Mouse (Mus musculus): ENCODE measurements around the gene Fbxo3. TPM values are rescaled to one million over a fixed set of nuclear protein-coding genes. Genes with fewer than 3 reads are reported as not detected.
"Not testable (repeated sequence)": the region's sequence is repeated elsewhere in the genome, so short reads cannot be mapped to it uniquely, and the experiment has no call there.

Fbxo3 gene
- total RNA-seq, 2 experiments from 2014 or later: 111 to 115 TPM

- peak; percentile 86 for ATAC-seq (replicated peaks; ENCODE audit: low FRiP score, poor library complexity, severe bottlenecking)
Observed at GRCm38 (mm10) chr2:104034832-104035472, 7.4 kb downstream of the Fbxo3 start.

- no peak for ATAC-seq (replicated peaks; ENCODE audit: low FRiP score, poor library complexity, severe bottlenecking)
Observed at GRCm38 (mm10) chr2:104035595-104035994, 8.1 kb downstream of the Fbxo3 start.

- no peak for ATAC-seq (replicated peaks; ENCODE audit: low FRiP score, poor library complexity, severe bottlenecking)
Observed at GRCm38 (mm10) chr2:104036316-104036715, 8.8 kb downstream of the Fbxo3 start.

GRCm38 (mm10) chr2:104038236-104038635 lies 10.7 kb downstream of the Fbxo3 start:
- ATAC-seq (replicated peaks; ENCODE audit: low FRiP score, poor library complexity, severe bottlenecking): no peak

- ATAC-seq (replicated peaks; ENCODE audit: low FRiP score, poor library complexity, severe bottlenecking): no peak
Observed at GRCm38 (mm10) chr2:104041632-104042031, 14.1 kb downstream of the Fbxo3 start.

GRCm38 (mm10) chr2:104042766-104043165 lies 15.2 kb downstream of the Fbxo3 start:
- no peak for ATAC-seq (replicated peaks; ENCODE audit: low FRiP score, poor library complexity, severe bottlenecking)

- ATAC-seq (replicated peaks; ENCODE audit: low FRiP score, poor library complexity, severe bottlenecking): no peak
Observed at GRCm38 (mm10) chr2:104043624-104044478, 16.3 kb downstream of the Fbxo3 start.

GRCm38 (mm10) chr2:104044479-104045080 lies 17.1 kb downstream of the Fbxo3 start:
- no peak for ATAC-seq (replicated peaks; ENCODE audit: low FRiP score, poor library complexity, severe bottlenecking)

GRCm38 (mm10) chr2:104058381-104058780 lies 30.9 kb downstream of the Fbxo3 start:
- no peak for ATAC-seq (replicated peaks; ENCODE audit: low FRiP score, poor library complexity, severe bottlenecking)

- ATAC-seq (replicated peaks; ENCODE audit: low FRiP score, poor library complexity, severe bottlenecking): peak; percentile 54; the same call in 1 of the 2 replicates
Observed at GRCm38 (mm10) chr2:104058954-104059353, 31.4 kb downstream of the Fbxo3 start.

- ATAC-seq (replicated peaks; ENCODE audit: low FRiP score, poor library complexity, severe bottlenecking): no peak
Observed at GRCm38 (mm10) chr2:104059786-104060185, 32.3 kb downstream of the Fbxo3 start.

GRCm38 (mm10) chr2:104060996-104061395 lies 33.5 kb downstream of the Fbxo3 start:
- ATAC-seq (replicated peaks; ENCODE audit: low FRiP score, poor library complexity, severe bottlenecking): no peak

GRCm38 (mm10) chr2:104062665-104063064 lies 35.1 kb downstream of the Fbxo3 start:
- no peak for ATAC-seq (replicated peaks; ENCODE audit: low FRiP score, poor library complexity, severe bottlenecking)

- no peak for ATAC-seq (replicated peaks; ENCODE audit: low FRiP score, poor library complexity, severe bottlenecking)
Observed at GRCm38 (mm10) chr2:104064152-104064551, 36.6 kb downstream of the Fbxo3 start.

GRCm38 (mm10) chr2:104065526-104065925 lies 38.0 kb downstream of the Fbxo3 start, which contains the start of gene Gm10912:
Gene Gm10912, plus strand, starts transcription at chr2:104065826.
- ATAC-seq (replicated peaks; ENCODE audit: low FRiP score, poor library complexity, severe bottlenecking): not testable (repeated sequence)

- not testable (repeated sequence) for ATAC-seq (replicated peaks; ENCODE audit: low FRiP score, poor library complexity, severe bottlenecking)
Observed at GRCm38 (mm10) chr2:104068450-104068849, 40.9 kb downstream of the Fbxo3 start, which contains the start of gene Gm10799. Gene Gm10799, minus strand, starts transcription at chr2:104068550.

- ATAC-seq (replicated peaks; ENCODE audit: low FRiP score, poor library complexity, severe bottlenecking): peak; percentile 98
Observed at GRCm38 (mm10) chr2:104069704-104070185, 42.2 kb downstream of the Fbxo3 start, which contains the start of gene Cd59b. Gene Cd59b, plus strand, starts transcription at chr2:104069849.

GRCm38 (mm10) chr2:104078285-104078684 lies 50.8 kb downstream of the Fbxo3 start:
- peak; percentile 91 for ATAC-seq (replicated peaks; ENCODE audit: low FRiP score, poor library complexity, severe bottlenecking)

- not testable (repeated sequence) for ATAC-seq (replicated peaks; ENCODE audit: low FRiP score, poor library complexity, severe bottlenecking)
Observed at GRCm38 (mm10) chr2:104081436-104082050, 54.0 kb downstream of the Fbxo3 start.

GRCm38 (mm10) chr2:104082474-104082873 lies 55.0 kb downstream of the Fbxo3 start:
- ATAC-seq (replicated peaks; ENCODE audit: low FRiP score, poor library complexity, severe bottlenecking): no peak

All from erythroblast, adult 5-6 weeks (primary cell).